ENCODE assay signal across 8 mouse cellular contexts in the genomic region with DNA sequence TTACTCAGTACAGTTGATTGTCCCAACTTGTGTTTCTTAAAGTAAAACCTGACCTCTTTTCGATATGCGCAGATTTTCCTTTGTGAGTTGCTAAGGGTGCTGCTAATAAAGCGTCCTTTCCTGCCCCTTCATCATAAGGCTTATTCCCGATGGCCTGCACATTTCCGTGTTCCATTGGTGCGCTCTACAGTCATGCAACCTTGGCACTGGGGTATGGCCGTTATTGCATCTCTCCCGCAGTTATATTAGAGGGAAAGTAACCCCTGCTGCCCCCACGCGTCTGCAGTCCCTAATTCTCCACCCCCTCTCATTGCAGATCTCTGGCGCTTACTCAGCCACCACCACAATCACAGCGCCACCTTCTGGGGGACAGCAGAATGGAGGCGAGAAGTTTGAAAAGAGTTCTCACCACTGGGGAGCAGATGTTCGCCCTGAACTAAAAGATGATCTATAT. TPM values are rescaled to one million over a fixed set of nuclear protein-coding genes. Genes with fewer than 3 reads are reported as not detected.
DNase-seq lines count a peak whose midpoint lies in the region; ATAC-seq and TF ChIP-seq lines count a peak whose summit lies in the region.

No protein-coding gene starts in this region.

- peak; percentile 65; the same call in 1 of the 2 replicates for ATAC-seq in forebrain, embryonic 13.5 days
- ATAC-seq in liver, postnatal 0 days: peak; percentile 43
- ATAC-seq in neural tube, embryonic 13.5 days (ENCODE audit: low read depth): peak; percentile 59

- peak overlapping the region; percentile 99 for H3K27ac ChIP-seq in forebrain, embryonic 13.5 days
- H3K27ac ChIP-seq in liver, postnatal 0 days (ENCODE audit: low read depth): peak overlapping the region; percentile 75
- H3K27ac ChIP-seq in neural tube, embryonic 13.5 days (replicated peaks): peak overlapping the region; percentile 99

- DNase-seq in c-Kit-positive CD71-positive TER-119-positive erythroid progenitor cells, embryonic 14.5 days (ENCODE audit: low spot score): peak; percentile 91
- DNase-seq in heart, postnatal 10 days: peak; percentile 91 to 95
- peak; percentile 76 for DNase-seq in large intestine, adult 2 months (ENCODE audit: low read depth, low spot score)
- DNase-seq in liver, postnatal 0 days: peak; percentile 91
- DNase-seq in telencephalon, adult 2 months (ENCODE audit: low read depth, low spot score): peak; percentile 88

- H3K4me2 ChIP-seq in forebrain, embryonic 13.5 days: peak overlapping the region; percentile 99
- H3K4me2 ChIP-seq in liver, postnatal 0 days (ENCODE audit: low read depth, low read length): peak overlapping the region; percentile 91
- H3K4me2 ChIP-seq in neural tube, embryonic 13.5 days: peak overlapping the region; percentile 100

- H3K9me3 ChIP-seq in E14TG2a.4 (ENCODE audit: low read length): no peaks in the 10 kb centered on the region
- no peaks in the 10 kb centered on the region for H3K9me3 ChIP-seq in forebrain, embryonic 13.5 days (replicated peaks)
- H3K9me3 ChIP-seq in liver, postnatal 0 days (ENCODE audit: low read length): no peaks in the 10 kb centered on the region
- H3K9me3 ChIP-seq in neural tube, embryonic 13.5 days: no peaks in the 10 kb centered on the region

- peak overlapping the region; percentile 98 for H3K4me3 ChIP-seq in E14TG2a.4 (replicated peaks; ENCODE audit: low read length)
- H3K4me3 ChIP-seq in forebrain, embryonic 13.5 days: peak overlapping the region; percentile 94
- peak overlapping the region; percentile 67 for H3K4me3 ChIP-seq in liver, postnatal 0 days (ENCODE audit: low read depth, low read length)
- H3K4me3 ChIP-seq in neural tube, embryonic 13.5 days: peak overlapping the region; percentile 97

- peaks cover 50% of the 10 kb centered on the region for H3K36me3 ChIP-seq in E14TG2a.4 (ENCODE audit: insufficient read depth, low read length)
- peaks cover 48% of the 10 kb centered on the region for H3K36me3 ChIP-seq in forebrain, embryonic 13.5 days (ENCODE audit: poor library complexity, severe bottlenecking)
- peaks cover 17% of the 10 kb centered on the region for H3K36me3 ChIP-seq in liver, postnatal 0 days (replicated peaks; ENCODE audit: insufficient read depth, low read length)
- peaks cover 43% of the 10 kb centered on the region for H3K36me3 ChIP-seq in neural tube, embryonic 13.5 days

- H3K9ac ChIP-seq in forebrain, embryonic 13.5 days: peak overlapping the region; percentile 99
- H3K9ac ChIP-seq in liver, postnatal 0 days (replicated peaks): peak overlapping the region; percentile 63
- peak overlapping the region; percentile 99 for H3K9ac ChIP-seq in neural tube, embryonic 13.5 days

- H3K4me1 ChIP-seq in E14TG2a.4 (replicated peaks; ENCODE audit: low read depth, low read length): peaks cover 78% of the 10 kb centered on the region
- H3K4me1 ChIP-seq in forebrain, embryonic 13.5 days: peaks cover 64% of the 10 kb centered on the region
- H3K4me1 ChIP-seq in liver, postnatal 0 days (ENCODE audit: insufficient read depth): peaks cover 55% of the 10 kb centered on the region
- peaks cover 74% of the 10 kb centered on the region for H3K4me1 ChIP-seq in neural tube, embryonic 13.5 days (replicated peaks)

- intact Hi-C loops in heart, postnatal 10 days (cut with DNase I): loop anchor here (1.0 to 2.0 kb wide), 3 partner anchors 27 to 100 kb away; no protein-coding TSS in a partner anchor

- H3K27me3 ChIP-seq in E14TG2a.4 (ENCODE audit: insufficient read depth, low read length): no peaks in the 10 kb centered on the region
- no peaks in the 10 kb centered on the region for H3K27me3 ChIP-seq in forebrain, embryonic 13.5 days
- no peaks in the 10 kb centered on the region for H3K27me3 ChIP-seq in liver, postnatal 0 days (ENCODE audit: insufficient read depth, low read length)
- no peaks in the 10 kb centered on the region for H3K27me3 ChIP-seq in neural tube, embryonic 13.5 days

- peak; percentile 70 for TF ChIP-seq CTCF in E14TG2a.4 (conservative IDR thresholded peaks at IDR 0.05; ENCODE audit: low read length)
- peak; percentile 98 for TF ChIP-seq CTCF in liver, postnatal 0 days (IDR thresholded peaks at IDR 0.05; ENCODE audit: low read depth)

- 0 out of 2 replicates have a peak, but pooled peaks have one; percentile 10 for TF ChIP-seq EP300 in liver, postnatal 0 days (IDR thresholded peaks at IDR 0.05; ENCODE audit: low read depth)

- whole genome bisulfite sequencing in forebrain, embryonic 13.5 days: under 1% methylated on average over 14 of the region's 14 CpGs
- under 1% methylated on average over 14 of the region's 14 CpGs for whole genome bisulfite sequencing in large intestine, adult 2 months
- WGBS in liver, postnatal 0 days (ENCODE audit: insufficient replicate concordance): under 1% methylated on average over 14 of the region's 14 CpGs
- under 1% methylated on average over 14 of the region's 14 CpGs for WGBS in neural tube, embryonic 13.5 days

RNA-seq across cellular contexts. Expression of gene Scd2, which starts 1.1 kb away (rescaled TPM):
- polyA plus RNA-seq in forebrain, embryonic 13.5 days (2015; fragmentation: Nextera tagmentation; extraction: Ambion mirVana): 247 and 288 TPM in 2 replicates
- 10 to 100 TPM; 30.3 to 34.6 TPM for total RNA-seq in heart, postnatal 10 days (2021)
- polyA plus RNA-seq in large intestine, adult 2 months (2012; rRNA removed): 71.3 and 91.7 TPM in 2 replicates
- polyA plus RNA-seq in liver, postnatal 0 days (2015; fragmentation: Nextera tagmentation; extraction: Ambion mirVana): 5.9 and 6.2 TPM in 2 replicates
- polyA plus RNA-seq in neural tube, embryonic 13.5 days (2015; fragmentation: Nextera tagmentation; extraction: Ambion mirVana): 255 and 272 TPM in 2 replicates

RNA-seq across cellular contexts. Expression of gene Scd4, which starts 38.3 kb away (rescaled TPM):
- polyA plus RNA-seq in forebrain, embryonic 13.5 days (2015; fragmentation: Nextera tagmentation; extraction: Ambion mirVana): 0.16 and 0.23 TPM in 2 replicates
- total RNA-seq in heart, postnatal 10 days (2021): 10 to 100 TPM; 44.0 to 67.2 TPM
- 0.25 and 0.34 TPM in 2 replicates for polyA plus RNA-seq in large intestine, adult 2 months (2012; rRNA removed)
- not detected in 2 replicates for polyA plus RNA-seq in liver, postnatal 0 days (2015; fragmentation: Nextera tagmentation; extraction: Ambion mirVana)
- polyA plus RNA-seq in neural tube, embryonic 13.5 days (2015; fragmentation: Nextera tagmentation; extraction: Ambion mirVana): 0.06 TPM in 1 of 2 replicates, not detected in the other

Comparison
In these comparisons a context has a peak if more than half of its experiments do, and no peak if none do; other contexts are left out.
1. Peak in every context shown above with its lines: DNase-seq, ATAC-seq, H3K4me3 ChIP-seq and H3K27ac ChIP-seq.